Mouse (Mus musculus): ENCODE results near the gene Snx18.
A peak's percentile ranks its signal among the peaks of the same experiment; 100 is the strongest.

Snx18 gene

GRCm38 (mm10) chr13:113615971-113616671 lies 2.2 kb downstream of the Snx18 start:
- DNase-seq (ENCODE audit: low read depth), result peak; percentile 69

- peak; percentile 71 for DNase-seq (ENCODE audit: low read depth)
Observed at GRCm38 (mm10) chr13:113615546-113615941, 2.8 kb downstream of the Snx18 start.

- peak; percentile 97 for DNase-seq (ENCODE audit: low read depth)
Observed at GRCm38 (mm10) chr13:113614635-113615545, 3.5 kb downstream of the Snx18 start.

- no peak for DNase-seq (ENCODE audit: low read depth)
Observed at GRCm38 (mm10) chr13:113613882-113614281, 4.5 kb downstream of the Snx18 start.

GRCm38 (mm10) chr13:113613341-113613740 lies 5.0 kb downstream of the Snx18 start:
- DNase-seq (ENCODE audit: low read depth), result no peak

GRCm38 (mm10) chr13:113612141-113612950 lies 6.0 kb downstream of the Snx18 start:
- DNase-seq (ENCODE audit: low read depth), result no peak

GRCm38 (mm10) chr13:113610732-113611500 lies 7.4 kb downstream of the Snx18 start:
- peak; percentile 72 for DNase-seq (ENCODE audit: low read depth)

- no peak for DNase-seq (ENCODE audit: low read depth)
Observed at GRCm38 (mm10) chr13:113609429-113609828, 8.9 kb downstream of the Snx18 start.

GRCm38 (mm10) chr13:113607821-113608220 lies 10.5 kb downstream of the Snx18 start:
- no peak for DNase-seq (ENCODE audit: low read depth)

GRCm38 (mm10) chr13:113607371-113607770 lies 11.0 kb downstream of the Snx18 start:
- DNase-seq (ENCODE audit: low read depth), result no peak

GRCm38 (mm10) chr13:113606741-113607358 lies 11.5 kb downstream of the Snx18 start:
- DNase-seq (ENCODE audit: low read depth), result peak; percentile 66

GRCm38 (mm10) chr13:113606131-113606530 lies 12.2 kb downstream of the Snx18 start:
- no peak for DNase-seq (ENCODE audit: low read depth)

- DNase-seq (ENCODE audit: low read depth), result no peak
Observed at GRCm38 (mm10) chr13:113605693-113606092, 12.7 kb downstream of the Snx18 start.

GRCm38 (mm10) chr13:113604321-113604720 lies 14.0 kb downstream of the Snx18 start:
- DNase-seq (ENCODE audit: low read depth), result no peak

GRCm38 (mm10) chr13:113602882-113603342 lies 15.5 kb downstream of the Snx18 start:
- no peak for DNase-seq (ENCODE audit: low read depth)

GRCm38 (mm10) chr13:113601831-113602604 lies 16.3 kb downstream of the Snx18 start:
- DNase-seq (ENCODE audit: low read depth), result no peak

GRCm38 (mm10) chr13:113600531-113601463 lies 17.6 kb downstream of the Snx18 start:
- DNase-seq (ENCODE audit: low read depth), result peak; percentile 84

- peak; percentile 69 for DNase-seq (ENCODE audit: low read depth)
Observed at GRCm38 (mm10) chr13:113599701-113600530, 18.4 kb downstream of the Snx18 start.

All from induced T-regulatory cell, adult 2 months (primary cell).